Mouse (Mus musculus) cerebellum, adult 18-20 months (tissue): ENCODE measurements around the gene Btg1.
A peak's percentile ranks its signal among the peaks of the same experiment; 100 is the strongest.

Experiments used
- DNase-seq, 2 experiments: peaks; one replicate each; pipeline ENCODE4 v3.0.0; 2021

Gene Btg1

DNA sequence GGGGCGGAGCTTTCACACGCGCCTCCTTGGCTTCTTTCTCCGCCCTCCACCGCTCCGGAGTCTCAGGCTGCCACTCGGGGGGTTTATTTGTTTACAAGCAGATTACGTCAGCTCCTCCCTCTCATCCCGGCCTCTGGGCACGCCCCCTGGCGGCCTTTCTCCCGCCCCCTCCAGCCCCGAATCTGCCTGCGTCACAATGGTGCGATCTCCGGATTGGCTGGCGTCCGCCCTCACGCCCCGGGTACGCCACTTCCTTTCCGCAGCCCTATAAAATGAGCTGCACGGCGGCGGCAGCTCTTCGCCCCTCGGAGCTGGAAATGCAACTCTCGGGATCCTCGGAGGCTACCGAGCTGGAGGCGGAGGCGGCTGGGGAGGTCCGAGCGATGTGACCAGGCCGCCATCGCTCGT is at the start of gene Btg1:
Gene Btg1 (plus strand): TSS at position 298 of the 408 bp plus-strand sequence.
- DNase-seq = peak; percentile 99 to 100

DNA sequence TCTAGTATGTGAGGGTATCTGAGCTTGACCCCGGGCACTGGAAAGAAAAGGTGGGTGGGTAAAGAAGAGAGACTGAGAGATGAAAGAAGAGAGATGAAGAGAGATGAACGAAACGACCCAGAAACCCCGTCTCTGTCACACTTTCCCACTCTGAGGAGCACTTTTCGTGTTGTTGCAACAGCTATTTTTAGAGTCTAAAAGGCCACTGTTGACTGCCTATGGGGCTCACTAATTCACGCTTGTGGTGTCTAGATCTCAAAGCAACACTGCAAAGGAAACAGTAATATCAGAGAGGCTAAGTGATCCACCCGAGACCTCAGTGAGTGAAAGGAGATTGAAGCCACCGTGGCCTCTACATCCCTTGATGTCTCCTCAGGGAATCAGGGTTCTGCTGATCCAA is 47.3 kb upstream of the Btg1 start:
- no peak for DNase-seq

- DNase-seq = no peak
Observed at GRCm38 (mm10) chr10:96571176-96571575, 45.6 kb upstream of the Btg1 start.

DNA sequence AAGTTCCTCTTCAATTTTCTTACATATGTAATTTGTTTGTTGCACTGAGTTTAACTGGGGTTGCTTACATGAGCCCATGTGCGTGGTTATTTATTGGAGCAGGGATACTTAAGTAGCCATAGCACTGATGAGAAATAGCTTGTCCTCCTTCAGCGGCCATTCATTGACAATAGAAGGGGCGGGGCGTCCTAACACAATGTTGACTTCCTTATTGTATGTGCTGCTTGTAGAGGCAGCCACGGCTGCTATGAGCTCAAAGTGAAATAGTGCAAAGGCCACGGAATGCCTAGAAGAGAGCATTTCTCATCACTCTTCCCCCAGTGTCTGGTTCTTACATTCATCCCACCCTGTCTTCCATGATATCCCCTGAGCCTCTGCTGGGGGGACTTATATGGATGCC is 42.0 kb upstream of the Btg1 start:
- no peak for DNase-seq

- DNase-seq = no peak
Observed at GRCm38 (mm10) chr10:96575338-96575737, 41.5 kb upstream of the Btg1 start.

DNA sequence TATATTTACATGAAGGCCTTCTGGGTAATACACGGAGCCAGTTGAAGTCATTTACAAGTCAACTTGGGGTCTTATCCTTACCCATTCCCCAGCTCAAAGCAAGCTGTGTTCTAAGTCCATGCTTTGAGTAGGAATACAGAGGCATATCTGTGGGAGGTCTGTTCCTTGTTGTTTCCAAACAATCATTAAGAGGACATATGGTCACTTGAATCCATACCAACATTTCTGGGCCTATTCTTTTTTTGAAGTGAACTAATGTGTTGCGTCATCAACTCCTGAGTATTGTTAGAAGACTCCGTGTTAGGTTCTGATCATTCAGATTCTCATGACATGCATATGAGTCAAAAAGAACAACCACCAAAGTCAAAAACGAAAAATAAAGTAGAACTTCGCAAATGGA is 37.9 kb upstream of the Btg1 start:
- no peak for DNase-seq

GRCm38 (mm10) chr10:96579436-96579835 is 37.4 kb upstream of the Btg1 start:
- no peak for DNase-seq

DNA sequence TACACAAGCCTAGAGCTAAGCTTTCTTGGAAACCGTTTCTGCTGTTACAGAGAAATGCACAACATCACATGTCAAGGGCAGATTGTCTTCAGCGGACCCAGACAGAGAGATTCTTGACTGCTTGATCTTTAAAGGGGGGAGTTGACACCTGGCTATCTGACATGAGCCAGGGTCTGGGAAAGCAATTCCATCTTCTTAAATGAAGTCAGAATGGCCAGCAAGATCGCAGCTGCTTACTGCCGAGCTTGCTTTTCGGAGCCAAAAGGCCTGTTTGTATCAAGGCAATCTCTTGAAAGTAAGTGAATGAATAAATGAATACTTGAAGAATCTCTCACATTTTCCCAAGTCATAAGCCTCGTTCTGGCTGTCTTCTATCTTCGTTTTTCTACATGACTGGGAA is 36.6 kb upstream of the Btg1 start:
- no peak for DNase-seq

- DNase-seq = no peak
Observed at GRCm38 (mm10) chr10:96581232-96581631, 35.6 kb upstream of the Btg1 start.

- DNase-seq = no peak
Observed at GRCm38 (mm10) chr10:96586191-96586880, 30.5 kb upstream of the Btg1 start.

DNA sequence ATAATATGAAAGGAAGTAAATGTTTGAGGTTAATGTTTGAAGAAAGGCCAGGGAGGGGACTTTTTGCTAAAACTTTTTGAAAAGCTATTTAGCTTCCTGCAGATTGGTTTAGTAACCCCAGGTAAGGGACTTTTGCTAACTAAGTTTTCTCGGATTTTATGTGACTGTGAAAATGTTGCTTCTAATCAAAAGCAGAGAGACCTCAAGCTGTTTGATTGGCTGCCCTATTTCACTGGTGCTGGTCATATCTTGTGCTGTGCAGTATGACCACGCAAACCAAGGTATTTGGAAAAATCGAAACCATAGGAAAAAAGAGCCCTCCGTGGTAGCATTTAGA is 30.0 kb upstream of the Btg1 start:
- no peak for DNase-seq

- no peak for DNase-seq
Observed at GRCm38 (mm10) chr10:96588233-96588632, 28.6 kb upstream of the Btg1 start.

DNA sequence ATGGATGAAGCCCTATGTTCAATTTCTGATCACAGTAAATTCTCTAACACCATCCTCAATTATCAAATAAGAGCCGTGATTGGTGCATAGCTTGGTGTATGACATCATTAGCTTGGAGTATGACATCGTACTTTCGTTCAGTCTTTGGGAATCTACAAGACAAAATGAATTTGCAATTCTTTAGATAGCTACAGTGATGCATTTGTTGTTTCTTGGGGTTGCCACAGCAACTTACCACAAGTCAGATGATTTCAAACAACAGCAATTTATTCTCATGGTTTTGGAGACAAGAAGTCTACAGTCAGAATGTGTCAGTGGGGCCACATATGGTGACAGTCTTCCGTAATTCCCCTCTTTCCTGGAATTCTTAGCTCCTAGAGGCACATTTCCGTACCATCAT is 27.0 kb upstream of the Btg1 start:
- no peak for DNase-seq

DNA sequence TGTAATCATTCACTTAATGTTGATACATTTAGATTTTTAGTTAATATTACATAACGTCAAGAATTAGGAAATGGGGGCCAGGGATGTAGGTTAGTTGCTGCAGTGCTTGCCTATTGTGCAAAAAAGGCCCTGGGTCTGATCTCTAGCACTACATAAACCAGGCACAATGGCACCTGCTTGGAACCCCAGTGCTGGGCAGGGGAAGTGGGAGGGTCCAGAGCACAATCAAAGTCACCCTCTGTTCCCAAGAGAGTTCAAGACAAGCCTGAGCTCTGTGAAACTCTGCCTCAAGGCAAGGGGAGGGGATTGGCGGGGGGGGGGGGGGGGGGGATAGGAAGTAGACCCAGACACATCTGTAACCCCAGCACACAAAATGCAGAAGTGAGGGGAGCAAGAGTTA is 24.7 kb upstream of the Btg1 start:
- no peak for DNase-seq

GRCm38 (mm10) chr10:96595435-96596132 is 21.2 kb upstream of the Btg1 start:
- no peak for DNase-seq

DNA sequence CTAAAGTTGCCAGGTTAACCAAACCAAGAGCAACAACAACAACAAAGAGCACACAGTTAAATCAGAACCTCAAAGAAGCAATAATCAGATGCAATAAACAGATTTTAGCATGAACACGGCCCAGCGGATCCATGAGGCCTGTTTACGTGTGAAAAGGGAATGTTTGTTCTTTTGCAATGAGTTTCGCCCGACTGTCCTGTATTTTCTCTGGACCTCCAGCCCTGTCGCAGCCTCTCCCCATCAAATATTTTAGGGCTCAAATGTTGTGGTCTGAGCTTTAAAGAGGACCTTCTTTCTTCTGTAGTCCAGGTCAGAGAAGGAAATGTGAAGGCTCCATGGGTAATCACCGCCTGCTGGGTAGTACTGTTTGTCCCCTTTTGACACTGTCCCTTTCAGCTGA is 20.4 kb upstream of the Btg1 start:
- no peak for DNase-seq

GRCm38 (mm10) chr10:96599641-96600040 is 17.2 kb upstream of the Btg1 start:
- DNase-seq = no peak

GRCm38 (mm10) chr10:96601670-96602069 is 15.1 kb upstream of the Btg1 start:
- no peak for DNase-seq

- DNase-seq = no peak
Observed at GRCm38 (mm10) chr10:96602339-96602738, 14.5 kb upstream of the Btg1 start.

DNA sequence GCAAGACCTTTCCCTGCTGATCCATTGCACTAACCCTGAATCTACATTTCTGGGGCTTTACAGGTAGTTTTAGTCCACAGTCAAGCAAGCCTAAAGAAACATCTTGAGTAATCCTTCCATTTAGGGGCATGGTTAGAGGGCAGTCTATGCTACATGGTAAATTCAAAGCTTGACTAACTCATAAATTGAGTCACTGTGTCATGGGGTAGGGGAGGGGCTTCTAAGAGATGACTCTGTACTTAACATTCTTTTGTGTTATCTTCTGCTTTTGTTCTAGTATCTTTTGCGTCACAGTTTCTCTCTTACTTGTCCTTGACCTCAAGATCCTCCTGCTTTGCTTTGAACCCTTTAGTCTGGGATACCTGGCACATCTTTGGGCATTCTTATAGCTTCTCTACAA is 11.6 kb upstream of the Btg1 start:
- DNase-seq = no peak

GRCm38 (mm10) chr10:96605856-96606255 is 10.9 kb upstream of the Btg1 start:
- DNase-seq = no peak

DNA sequence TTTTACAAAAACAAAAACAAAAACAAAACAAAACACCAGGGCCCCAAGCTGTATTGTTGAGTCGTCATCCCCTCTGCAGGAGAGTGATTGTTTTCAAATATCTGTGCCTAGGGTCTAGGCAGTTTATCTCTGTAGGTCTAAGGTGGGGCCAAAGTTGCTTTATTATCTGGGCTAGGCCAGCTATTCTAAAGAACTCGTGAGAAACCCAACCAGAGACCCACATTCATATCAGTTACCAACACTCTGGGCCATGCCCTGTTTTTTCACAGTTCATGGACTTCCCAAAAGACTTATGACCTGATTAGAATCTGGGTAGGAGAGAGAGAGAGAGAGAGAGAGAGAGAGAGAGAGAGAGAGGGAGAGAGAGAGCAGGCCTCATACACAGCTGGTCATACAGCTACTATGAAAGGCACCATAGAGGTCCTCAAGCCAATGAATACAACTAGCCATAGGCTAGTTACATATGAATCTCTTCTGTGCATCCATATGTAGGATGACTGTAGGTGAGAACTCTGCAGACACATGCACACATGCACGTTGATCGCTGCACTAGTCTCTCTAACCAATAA is 9.1 kb upstream of the Btg1 start:
- no peak for DNase-seq

GRCm38 (mm10) chr10:96609356-96610345 is 7.2 kb upstream of the Btg1 start:
- no peak for DNase-seq
